Mouse (Mus musculus) embryonic fibroblast, embryonic 13.5 days (primary cell): ENCODE results near the gene Gcm1.

ENCODE experiments used
- CTCF ChIP-seq: IDR thresholded peaks from 2 replicates; pipeline ENCODE4 v1.5.1; 2011; ENCODE audit warnings: mild to moderate bottlenecking, control low read depth, low read length, moderate library complexity, borderline replicate concordance; ENCODE audit not compliant: insufficient read depth
- POLR2A ChIP-seq: IDR thresholded peaks from 2 replicates; pipeline ENCODE4 v1.6.1; 2011; ENCODE audit warnings: low read depth, mild to moderate bottlenecking, control low read depth, low read length, moderate library complexity

GRCm38 (mm10) chr9:78078240-78078639, 26.5 kb downstream of the Gcm1 start:
- TF ChIP-seq CTCF (no peak), POLR2A (no peak)
